Mouse (Mus musculus): ENCODE results near the gene Orc3.
"Not testable (repeated sequence)": the region's sequence is repeated elsewhere in the genome, so short reads cannot be mapped to it uniquely, and the experiment has no call there.

Orc3 gene

GRCm38 (mm10) chr4:34582476-34582875 lies 32.3 kb downstream of the Orc3 start:
- DNase-seq (ENCODE audit: low read depth, low spot score): no peak

- no peak for DNase-seq (ENCODE audit: low read depth, low spot score)
Observed at GRCm38 (mm10) chr4:34581990-34582389, 32.8 kb downstream of the Orc3 start.

- DNase-seq (ENCODE audit: low read depth, low spot score): not testable (repeated sequence)
Observed at GRCm38 (mm10) chr4:34581489-34581888, 33.3 kb downstream of the Orc3 start.

GRCm38 (mm10) chr4:34579215-34579614 lies 35.5 kb downstream of the Orc3 start:
- DNase-seq (ENCODE audit: low read depth, low spot score): no peak

- DNase-seq (ENCODE audit: low read depth, low spot score): no peak
Observed at GRCm38 (mm10) chr4:34577028-34577427, 37.7 kb downstream of the Orc3 start.

GRCm38 (mm10) chr4:34572876-34573275 lies 41.9 kb downstream of the Orc3 start:
- no peak for DNase-seq (ENCODE audit: low read depth, low spot score)

GRCm38 (mm10) chr4:34566226-34566625 lies 48.5 kb downstream of the Orc3 start:
- DNase-seq (ENCODE audit: low read depth, low spot score): no peak

GRCm38 (mm10) chr4:34560971-34561370 lies 53.8 kb downstream of the Orc3 start:
- peak; percentile 21 for DNase-seq (ENCODE audit: low read depth, low spot score)

GRCm38 (mm10) chr4:34556183-34556582 lies 58.6 kb downstream of the Orc3 start:
- no peak for DNase-seq (ENCODE audit: low read depth, low spot score)

- DNase-seq (ENCODE audit: low read depth, low spot score): no peak
Observed at GRCm38 (mm10) chr4:34555604-34556003, 59.1 kb downstream of the Orc3 start.

- DNase-seq (ENCODE audit: low read depth, low spot score): no peak
Observed at GRCm38 (mm10) chr4:34554596-34554995, 60.1 kb downstream of the Orc3 start.

- no peak for DNase-seq (ENCODE audit: low read depth, low spot score)
Observed at GRCm38 (mm10) chr4:34551966-34552365, 62.8 kb downstream of the Orc3 start.

GRCm38 (mm10) chr4:34551098-34551809 lies 63.5 kb downstream of the Orc3 start:
- DNase-seq (ENCODE audit: low read depth, low spot score): peak; percentile 42

GRCm38 (mm10) chr4:34550748-34551097 lies 64.0 kb downstream of the Orc3 start, which contains the start of gene Akirin2:
Gene Akirin2, plus strand, starts transcription at chr4:34550937.
- DNase-seq (ENCODE audit: low read depth, low spot score): no peak

GRCm38 (mm10) chr4:34549981-34550747 lies 64.6 kb downstream of the Orc3 start:
- peak; percentile 92 for DNase-seq (ENCODE audit: low read depth, low spot score)

GRCm38 (mm10) chr4:34529941-34530340 lies 84.8 kb downstream of the Orc3 start:
- no peak for DNase-seq (ENCODE audit: low read depth, low spot score)

GRCm38 (mm10) chr4:34529379-34529778 lies 85.4 kb downstream of the Orc3 start:
- DNase-seq (ENCODE audit: low read depth, low spot score): no peak

- no peak for DNase-seq (ENCODE audit: low read depth, low spot score)
Observed at GRCm38 (mm10) chr4:34528430-34529100, 86.2 kb downstream of the Orc3 start.

GRCm38 (mm10) chr4:34526771-34527170 lies 88.0 kb downstream of the Orc3 start:
- no peak for DNase-seq (ENCODE audit: low read depth, low spot score)

- DNase-seq (ENCODE audit: low read depth, low spot score): no peak
Observed at GRCm38 (mm10) chr4:34523586-34523985, 91.2 kb downstream of the Orc3 start.

GRCm38 (mm10) chr4:34522846-34523245 lies 91.9 kb downstream of the Orc3 start:
- DNase-seq (ENCODE audit: low read depth, low spot score): no peak

All from c-Kit-negative CD71-positive TER-119-positive erythroid progenitor cells, embryonic 14.5 days (primary cell).